Mouse (Mus musculus): ENCODE data around the gene Tmem266. TPM values are rescaled to one million over a fixed set of nuclear protein-coding genes. Genes with fewer than 3 reads are reported as not detected.

The Tmem266 gene
- polyA plus RNA-seq, 1 experiment, result 47.5 TPM

- peaks cover 54% of the 10 kb centered on the region for H3K4me1 ChIP-seq (ENCODE audit: control insufficient read depth, insufficient read depth, low read length)
- H3K27me3 ChIP-seq (ENCODE audit: control insufficient read depth, insufficient read depth, low read length), result no peaks in the 10 kb centered on the region
- DNase-seq, result peak in 1 of 2 experiments; percentile 71
- WGBS, result 27% methylated on average over 4 of the region's 4 CpGs
- no peak overlapping the region for H3K4me3 ChIP-seq (replicated peaks; ENCODE audit: insufficient read depth, low read depth, low read length)
- TF ChIP-seq POLR2A (IDR thresholded peaks at IDR 0.05; ENCODE audit: borderline replicate concordance, insufficient read depth, low read length), result no peak
- no peak for TF ChIP-seq CTCF (IDR thresholded peaks at IDR 0.05; ENCODE audit: borderline replicate concordance, insufficient read depth, low read depth, low read length)
- H3K27ac ChIP-seq (ENCODE audit: insufficient read depth, low read length), result peak overlapping the region; percentile 50
Observed at GRCm38 (mm10) chr9:55386117-55386516, 59.4 kb downstream of the Tmem266 start.

- Histone ChIP-seq H3K27me3 (ENCODE audit: control insufficient read depth, insufficient read depth, low read length) (no peaks in the 10 kb centered on the region), H3K4me3 (replicated peaks; ENCODE audit: insufficient read depth, low read depth, low read length) (no peak overlapping the region), H3K4me1 (ENCODE audit: control insufficient read depth, insufficient read depth, low read length) (peaks cover 54% of the 10 kb centered on the region), H3K27ac (ENCODE audit: insufficient read depth, low read length) (peak overlapping the region; percentile 44)
- 58% methylated on average over 14 of the region's 14 CpGs for WGBS
- no peak for TF ChIP-seq POLR2A (IDR thresholded peaks at IDR 0.05; ENCODE audit: borderline replicate concordance, insufficient read depth, low read length)
- no peak for TF ChIP-seq CTCF (IDR thresholded peaks at IDR 0.05; ENCODE audit: borderline replicate concordance, insufficient read depth, low read depth, low read length)
- peak in 1 of 2 experiments; percentile 46 for DNase-seq
Observed at GRCm38 (mm10) chr9:55387862-55388505, 61.3 kb downstream of the Tmem266 start.

- TF ChIP-seq CTCF (IDR thresholded peaks at IDR 0.05; ENCODE audit: borderline replicate concordance, insufficient read depth, low read depth, low read length) (peak; percentile 91), POLR2A (IDR thresholded peaks at IDR 0.05; ENCODE audit: borderline replicate concordance, insufficient read depth, low read length) (no peak)
- peak; percentile 98 to 99 for DNase-seq
- H3K27ac ChIP-seq (ENCODE audit: insufficient read depth, low read length), result peak overlapping the region; percentile 97
- H3K27me3 ChIP-seq (ENCODE audit: control insufficient read depth, insufficient read depth, low read length), result no peaks in the 10 kb centered on the region
- 8% methylated on average over 17 of the region's 17 CpGs for WGBS
- peaks cover 51% of the 10 kb centered on the region for H3K4me1 ChIP-seq (ENCODE audit: control insufficient read depth, insufficient read depth, low read length)
- H3K4me3 ChIP-seq (replicated peaks; ENCODE audit: insufficient read depth, low read depth, low read length), result no peak overlapping the region
Observed at GRCm38 (mm10) chr9:55391909-55392658, 65.4 kb downstream of the Tmem266 start.

GRCm38 (mm10) chr9:55395650-55396049 is 68.9 kb downstream of the Tmem266 start:
- no peaks in the 10 kb centered on the region for H3K27me3 ChIP-seq (ENCODE audit: control insufficient read depth, insufficient read depth, low read length)
- WGBS, result 90% methylated on average over 1 of the region's 1 CpGs
- no peak overlapping the region for H3K4me3 ChIP-seq (replicated peaks; ENCODE audit: insufficient read depth, low read depth, low read length)
- no peak for TF ChIP-seq POLR2A (IDR thresholded peaks at IDR 0.05; ENCODE audit: borderline replicate concordance, insufficient read depth, low read length)
- no peak for TF ChIP-seq CTCF (IDR thresholded peaks at IDR 0.05; ENCODE audit: borderline replicate concordance, insufficient read depth, low read depth, low read length)
- no peak for DNase-seq
- H3K27ac ChIP-seq (ENCODE audit: insufficient read depth, low read length), result no peak overlapping the region
- H3K4me1 ChIP-seq (ENCODE audit: control insufficient read depth, insufficient read depth, low read length), result peaks cover 38% of the 10 kb centered on the region

- H3K4me3 ChIP-seq (replicated peaks; ENCODE audit: insufficient read depth, low read depth, low read length), result no peak overlapping the region
- no peak for DNase-seq
- no peak overlapping the region for H3K27ac ChIP-seq (ENCODE audit: insufficient read depth, low read length)
- TF ChIP-seq POLR2A (IDR thresholded peaks at IDR 0.05; ENCODE audit: borderline replicate concordance, insufficient read depth, low read length) (no peak), CTCF (IDR thresholded peaks at IDR 0.05; ENCODE audit: borderline replicate concordance, insufficient read depth, low read depth, low read length) (no peak)
- H3K4me1 ChIP-seq (ENCODE audit: control insufficient read depth, insufficient read depth, low read length), result peaks cover 40% of the 10 kb centered on the region
- 94% methylated on average over 7 of the region's 7 CpGs for WGBS
- no peaks in the 10 kb centered on the region for H3K27me3 ChIP-seq (ENCODE audit: control insufficient read depth, insufficient read depth, low read length)
Observed at GRCm38 (mm10) chr9:55398985-55399554, 72.4 kb downstream of the Tmem266 start.

GRCm38 (mm10) chr9:55402276-55402675 is 75.6 kb downstream of the Tmem266 start:
- H3K4me1 ChIP-seq (ENCODE audit: control insufficient read depth, insufficient read depth, low read length), result peaks cover 36% of the 10 kb centered on the region
- peak overlapping the region; percentile 32 for H3K27ac ChIP-seq (ENCODE audit: insufficient read depth, low read length)
- peak; percentile 70 to 75 for DNase-seq
- H3K27me3 ChIP-seq (ENCODE audit: control insufficient read depth, insufficient read depth, low read length), result no peaks in the 10 kb centered on the region
- WGBS, result 12% methylated on average over 7 of the region's 7 CpGs
- no peak overlapping the region for H3K4me3 ChIP-seq (replicated peaks; ENCODE audit: insufficient read depth, low read depth, low read length)
- TF ChIP-seq POLR2A (IDR thresholded peaks at IDR 0.05; ENCODE audit: borderline replicate concordance, insufficient read depth, low read length) (no peak), CTCF (IDR thresholded peaks at IDR 0.05; ENCODE audit: borderline replicate concordance, insufficient read depth, low read depth, low read length) (no peak)

- no peak for DNase-seq
- no peak overlapping the region for H3K27ac ChIP-seq (ENCODE audit: insufficient read depth, low read length)
- no peaks in the 10 kb centered on the region for H3K27me3 ChIP-seq (ENCODE audit: control insufficient read depth, insufficient read depth, low read length)
- no peak for TF ChIP-seq POLR2A (IDR thresholded peaks at IDR 0.05; ENCODE audit: borderline replicate concordance, insufficient read depth, low read length)
- TF ChIP-seq CTCF (IDR thresholded peaks at IDR 0.05; ENCODE audit: borderline replicate concordance, insufficient read depth, low read depth, low read length), result no peak
- H3K4me3 ChIP-seq (replicated peaks; ENCODE audit: insufficient read depth, low read depth, low read length), result no peak overlapping the region
- peaks cover 44% of the 10 kb centered on the region for H3K4me1 ChIP-seq (ENCODE audit: control insufficient read depth, insufficient read depth, low read length)
- 37% methylated on average over 4 of the region's 4 CpGs for WGBS
Observed at GRCm38 (mm10) chr9:55404256-55404655, 77.5 kb downstream of the Tmem266 start.

All from cerebellum, adult 2 months (tissue).